Mouse (Mus musculus) limb, embryonic 15.5 days (tissue): ENCODE results near the gene C2. TPM values are rescaled to one million over a fixed set of nuclear protein-coding genes. Genes with fewer than 3 reads are reported as not detected.

ENCODE experiments used
- ATAC-seq: fragments of 200-750 bp; cut with Nextera tagmentation; 2 replicates; pipeline ENCODE4 v1.8.0; 2017; ENCODE audit warnings: low read depth, moderate TSS enrichment; ENCODE audit not compliant: insufficient number of reproducible peaks, low FRiP score, low TSS enrichment
- H3K27ac ChIP-seq: fragments of 300-500 bp; sonication (generic); 2 replicates; pipeline ENCODE4 v1.5.1; 2015; ENCODE audit warnings: moderate library complexity, mild to moderate bottlenecking, inconsistent platforms
- H3K27me3 ChIP-seq: fragments of 300-500 bp; sonication (generic); 2 replicates; pipeline ENCODE4 v1.6.1; 2015; ENCODE audit warnings: inconsistent platforms
- H3K36me3 ChIP-seq: fragments of 300-500 bp; sonication (generic); 2 replicates; pipeline ENCODE4 v1.6.1; 2015; ENCODE audit warnings: inconsistent platforms
- H3K4me1 ChIP-seq: fragments of 300-500 bp; sonication (generic); 2 replicates; pipeline ENCODE4 v1.6.1; 2015; ENCODE audit warnings: inconsistent platforms
- H3K4me2 ChIP-seq: fragments of 300-500 bp; sonication (generic); 2 replicates; pipeline ENCODE4 v1.6.1; 2015; ENCODE audit warnings: mild to moderate bottlenecking, inconsistent platforms
- H3K4me3 ChIP-seq: fragments of 300-500 bp; sonication (generic); 2 replicates; pipeline ENCODE4 v1.5.1; 2015; ENCODE audit warnings: mild to moderate bottlenecking, inconsistent platforms
- H3K9ac ChIP-seq: fragments of 300-500 bp; sonication (generic); 2 replicates; pipeline ENCODE4 v1.6.1; 2015; ENCODE audit warnings: inconsistent platforms
- H3K9me3 ChIP-seq: fragments of 300-500 bp; sonication (generic); 2 replicates; pipeline ENCODE4 v1.6.1; 2016; ENCODE audit warnings: inconsistent platforms
- WGBS: fragments of 180-500 bp; shearing (Covaris S2); methylation state at CpG from one replicate; pipeline ENCODE4 v1.1.7; 2015; 5-methylcytosine and 5-hydroxymethylcytosine counted together
- polyA plus RNA-seq: library from polyadenylated mRNA; unstranded; fragments of >200 nt; fragmentation: Nextera tagmentation; extraction: Ambion mirVana; gene quantifications from 2 replicates; pipeline ENCODE4 v1.2.1, GENCODE M21; 2015

C2 gene
- polyA plus RNA-seq, 1 experiment from 2014 or later: 5.2 TPM

GRCm38 (mm10) chr17:34865981-34866380, 32.1 kb downstream of the C2 start:
- Histone ChIP-seq H3K27ac (no peak overlapping the region), H3K27me3 (0 out of 2 replicates have a peak, but pooled peaks cover 3% of the 10 kb centered on the region), H3K4me1 (no peaks in the 10 kb centered on the region), H3K9me3 (no peaks in the 10 kb centered on the region), H3K4me2 (no peak overlapping the region), H3K4me3 (no peak overlapping the region), H3K9ac (no peak overlapping the region), H3K36me3 (no peaks in the 10 kb centered on the region)
- WGBS: 59% methylated on average over 7 of the region's 7 CpGs
- ATAC-seq: no peak

DNA sequence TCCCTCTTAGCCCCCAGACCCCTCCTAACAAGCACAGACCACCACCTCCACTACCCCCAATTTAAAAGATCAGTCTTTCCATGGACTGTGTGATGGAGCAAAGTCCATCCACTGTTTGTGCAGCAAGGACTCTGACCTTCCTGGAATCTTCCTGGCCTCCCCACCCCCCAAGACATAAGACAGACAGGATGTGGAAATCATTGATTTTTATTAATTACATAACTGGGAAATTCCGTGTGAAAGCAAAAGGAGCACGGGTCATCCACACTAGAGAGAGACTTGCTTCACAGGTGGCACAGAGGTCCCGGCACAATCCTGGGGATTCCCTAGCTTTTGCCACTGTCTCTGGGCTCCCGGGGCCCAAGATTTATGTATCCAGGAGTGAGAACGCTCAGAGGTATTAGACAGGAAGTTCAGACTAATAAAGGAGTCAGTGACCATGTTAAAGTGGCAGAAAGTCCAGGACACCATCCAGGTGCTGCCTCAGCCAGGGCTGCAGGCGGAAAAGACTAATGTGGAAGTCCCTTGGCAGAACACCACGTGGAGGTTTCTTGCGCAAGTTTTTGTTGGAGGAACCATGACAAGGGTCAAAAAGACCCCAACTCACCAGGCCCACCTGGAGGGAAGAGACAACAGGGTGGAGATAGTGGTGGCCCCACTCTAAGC, 35.5 kb downstream of the C2 start, which contains the start of gene Cfb:
Gene Cfb (minus strand): TSS at position 103 of the 666 bp plus-strand sequence.
- Histone ChIP-seq H3K36me3 (0 out of 2 replicates have a peak, but pooled peaks cover 2% of the 10 kb centered on the region), H3K9me3 (no peaks in the 10 kb centered on the region), H3K9ac (no peak within 1 kb of the TSS), H3K27ac (no peak within 1 kb of the TSS), H3K4me3 (no peak within 1 kb of the TSS), H3K27me3 (peaks cover 3% of the 10 kb centered on the region; the same call in 1 of the 2 replicates), H3K4me2 (no peak within 1 kb of the TSS), H3K4me1 (no peaks in the 10 kb centered on the region)
- 45% methylated on average over 8 of the region's 8 CpGs for WGBS
- ATAC-seq: no peak

GRCm38 (mm10) chr17:34861704-34862415, 36.2 kb downstream of the C2 start:
- Histone ChIP-seq H3K9me3 (no peaks in the 10 kb centered on the region), H3K4me1 (no peaks in the 10 kb centered on the region), H3K4me3 (no peak overlapping the region), H3K27me3 (peaks cover 3% of the 10 kb centered on the region; the same call in 1 of the 2 replicates), H3K9ac (no peak overlapping the region), H3K36me3 (peaks cover 8% of the 10 kb centered on the region), H3K4me2 (no peak overlapping the region), H3K27ac (no peak overlapping the region)
- WGBS: 64% methylated on average over 13 of the region's 13 CpGs
- ATAC-seq: no peak

- Histone ChIP-seq H3K4me3 (no peak overlapping the region), H3K4me1 (no peaks in the 10 kb centered on the region), H3K9ac (no peak overlapping the region), H3K4me2 (no peak overlapping the region), H3K36me3 (peaks cover 21% of the 10 kb centered on the region), H3K9me3 (no peaks in the 10 kb centered on the region), H3K27me3 (peaks cover 3% of the 10 kb centered on the region; the same call in 1 of the 2 replicates), H3K27ac (no peak overlapping the region)
- WGBS: 87% methylated on average over 9 of the region's 9 CpGs
- no peak for ATAC-seq
Observed at GRCm38 (mm10) chr17:34860514-34860913, 37.6 kb downstream of the C2 start.

DNA sequence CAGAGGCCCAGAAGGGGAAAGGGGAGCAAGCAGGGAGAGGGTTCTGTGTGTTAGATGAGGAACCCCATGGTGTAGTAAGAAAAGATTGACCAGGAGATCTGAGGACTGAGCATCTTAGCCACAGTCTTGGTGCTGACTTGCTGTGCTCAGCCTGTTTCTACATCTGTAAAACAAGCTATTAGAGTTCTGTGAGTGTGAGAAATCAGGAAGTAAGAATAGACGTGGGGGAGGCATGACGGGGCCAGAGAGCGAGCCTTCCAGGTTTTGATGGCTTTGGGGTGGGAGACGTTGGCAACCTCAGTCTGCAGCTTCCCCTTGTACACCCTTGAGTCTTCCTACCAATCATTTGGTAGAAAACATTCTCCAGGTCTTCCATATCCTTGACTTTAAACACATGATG, 39.4 kb downstream of the C2 start:
- WGBS: 84% methylated on average over 4 of the region's 4 CpGs
- ATAC-seq: no peak
- Histone ChIP-seq H3K4me1 (no peaks in the 10 kb centered on the region), H3K36me3 (peaks cover 40% of the 10 kb centered on the region), H3K4me2 (no peak overlapping the region), H3K27ac (no peak overlapping the region), H3K9me3 (no peaks in the 10 kb centered on the region), H3K9ac (no peak overlapping the region), H3K4me3 (no peak overlapping the region), H3K27me3 (no peaks in the 10 kb centered on the region; the same call in 1 of the 2 replicates)

DNA sequence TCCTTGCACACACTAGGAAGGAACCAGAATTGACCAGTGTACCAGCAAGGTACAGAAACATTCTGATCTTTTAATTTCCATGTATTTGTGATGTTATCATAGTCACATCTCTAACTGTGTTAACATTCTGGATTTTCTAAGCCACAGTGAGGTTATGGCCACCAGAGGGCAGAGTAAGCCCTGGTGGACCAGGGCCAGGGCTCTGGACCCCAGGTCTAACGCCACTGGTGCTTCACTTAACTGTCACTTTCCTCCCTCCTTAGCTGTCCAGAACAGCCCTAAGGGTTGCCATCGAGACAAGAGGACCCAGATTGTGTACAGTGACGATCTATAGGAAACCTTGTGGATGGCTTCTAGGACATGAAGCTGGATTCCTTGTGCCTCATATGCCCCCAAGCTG, 42.2 kb downstream of the C2 start:
- peaks cover 55% of the 10 kb centered on the region for H3K36me3 ChIP-seq
- ATAC-seq: no peak
- H3K9me3 ChIP-seq: no peaks in the 10 kb centered on the region
- H3K27me3 ChIP-seq: no peaks in the 10 kb centered on the region; the same call in 1 of the 2 replicates
- no peak overlapping the region for H3K9ac ChIP-seq
- H3K4me3 ChIP-seq: no peak overlapping the region
- H3K4me2 ChIP-seq: no peak overlapping the region
- no peak overlapping the region for H3K27ac ChIP-seq
- H3K4me1 ChIP-seq: peaks cover 11% of the 10 kb centered on the region
- 38% methylated on average over 3 of the region's 3 CpGs for WGBS

DNA sequence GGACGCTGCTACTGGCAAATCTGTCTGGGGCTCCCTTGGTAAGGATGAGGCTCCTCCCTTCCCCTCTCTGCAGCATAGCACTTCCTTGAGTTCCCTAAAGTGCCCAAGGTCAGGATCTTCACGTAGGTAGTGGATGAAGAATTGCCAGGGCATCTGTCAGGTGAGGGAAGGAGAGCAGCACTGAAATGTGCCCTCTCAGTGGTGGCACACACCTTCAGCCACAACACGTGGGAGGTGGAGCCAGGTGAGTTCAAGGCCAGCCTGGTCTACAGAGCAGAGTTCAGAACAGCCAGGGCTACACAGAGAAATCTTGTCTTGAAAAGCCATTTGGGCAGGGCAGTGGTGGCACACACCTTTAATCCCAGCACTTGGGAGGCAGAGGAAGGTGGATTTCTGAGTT, 43.3 kb downstream of the C2 start:
- Histone ChIP-seq H3K27me3 (no peaks in the 10 kb centered on the region), H3K4me1 (peaks cover 15% of the 10 kb centered on the region), H3K4me2 (no peak overlapping the region), H3K27ac (no peak overlapping the region), H3K4me3 (no peak overlapping the region), H3K9me3 (no peaks in the 10 kb centered on the region), H3K36me3 (peaks cover 55% of the 10 kb centered on the region), H3K9ac (no peak overlapping the region)
- 84% methylated on average over 3 of the region's 3 CpGs for WGBS
- ATAC-seq: no peak

DNA sequence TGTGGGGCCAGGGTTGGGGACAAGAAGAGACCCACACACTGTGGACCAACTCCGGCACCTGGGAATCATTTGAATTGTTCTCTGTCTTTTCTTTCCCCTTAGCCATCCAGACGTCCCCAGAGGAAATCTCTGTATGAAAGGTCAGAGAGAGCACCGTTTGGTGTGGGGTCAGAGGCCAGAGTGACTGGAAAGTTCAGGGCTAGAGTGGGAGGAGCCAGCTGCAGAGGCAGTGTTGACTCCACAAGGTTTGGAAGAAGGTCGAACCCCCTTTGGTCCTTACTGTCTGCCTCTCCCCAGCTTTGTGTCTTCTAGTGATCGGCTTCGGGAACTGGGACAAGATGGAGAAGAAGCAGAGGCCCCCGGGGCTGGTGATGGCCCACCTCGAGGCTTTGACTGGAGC, 44.6 kb downstream of the C2 start:
- no peaks in the 10 kb centered on the region for H3K9me3 ChIP-seq
- no peak overlapping the region for H3K27ac ChIP-seq
- 75% methylated on average over 8 of the region's 8 CpGs for WGBS
- no peaks in the 10 kb centered on the region for H3K27me3 ChIP-seq
- H3K9ac ChIP-seq: no peak overlapping the region
- ATAC-seq: no peak
- peaks cover 21% of the 10 kb centered on the region for H3K4me1 ChIP-seq
- no peak overlapping the region for H3K4me3 ChIP-seq
- H3K4me2 ChIP-seq: no peak overlapping the region
- H3K36me3 ChIP-seq: peaks cover 55% of the 10 kb centered on the region

- Histone ChIP-seq H3K4me2 (peak overlapping the region; percentile 93), H3K4me1 (peaks cover 21% of the 10 kb centered on the region), H3K4me3 (peak overlapping the region; percentile 99), H3K27me3 (no peaks in the 10 kb centered on the region), H3K27ac (peak overlapping the region; percentile 63; the same call in 1 of the 2 replicates), H3K9me3 (no peaks in the 10 kb centered on the region), H3K9ac (peak overlapping the region; percentile 95), H3K36me3 (peaks cover 61% of the 10 kb centered on the region)
- no peak; the same call in 1 of the 2 replicates for ATAC-seq
- under 1% methylated on average over 25 of the region's 25 CpGs for WGBS
Observed at GRCm38 (mm10) chr17:34850517-34851125, 47.4 kb downstream of the C2 start.

DNA sequence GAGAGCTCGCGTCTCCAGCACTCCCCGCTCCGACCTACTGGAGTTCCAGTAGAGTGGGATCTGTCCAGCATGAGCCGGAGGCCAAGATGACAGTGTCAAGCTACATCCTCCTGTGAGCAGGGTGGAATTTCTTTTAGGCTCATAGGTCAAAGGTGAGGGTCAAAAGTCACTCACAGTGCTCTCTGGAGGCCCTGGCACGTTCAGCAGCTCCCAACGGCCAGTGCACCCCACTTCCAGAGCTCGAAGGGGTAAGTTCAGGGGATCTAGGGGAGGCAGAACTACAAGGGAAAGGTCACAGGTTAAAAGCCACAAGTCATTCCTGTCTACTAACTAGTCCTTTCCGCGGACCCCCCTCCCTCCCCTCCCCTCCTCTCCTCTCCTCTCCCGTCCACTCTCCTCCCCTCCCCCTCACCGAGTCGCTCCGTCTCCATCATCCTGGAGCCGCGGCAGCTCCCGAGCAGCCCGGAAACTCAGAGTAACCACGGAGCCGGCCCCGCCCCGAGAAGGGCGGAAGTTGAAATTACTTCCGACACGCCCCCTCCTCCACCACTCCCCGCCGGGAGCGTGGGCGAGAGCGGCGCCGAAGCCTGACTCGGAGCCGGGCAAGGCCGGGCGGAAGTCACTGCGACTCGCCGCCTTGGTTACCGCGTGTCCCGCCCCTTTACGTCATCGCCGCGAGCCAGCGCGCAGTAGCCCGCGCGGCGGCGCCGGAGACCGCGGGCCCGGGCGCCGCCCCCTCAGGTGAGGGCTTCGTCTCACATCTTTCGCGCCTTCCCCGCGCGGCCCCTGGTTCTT, 48.1 kb downstream of the C2 start, which contains the start of the genes Skiv2l and Nelfe:
Gene Skiv2l (minus strand): TSS at position 489 of the 795 bp plus-strand sequence.
Gene Nelfe (plus strand): TSS at position 670 of the 795 bp plus-strand sequence.
- no peaks in the 10 kb centered on the region for H3K9me3 ChIP-seq
- WGBS: under 1% methylated on average over 58 of the region's 65 CpGs
- peak; percentile 94 for ATAC-seq
- H3K36me3 ChIP-seq: peaks cover 61% of the 10 kb centered on the region
- H3K4me2 ChIP-seq: peak within 1 kb of the TSS; percentile 93
- peak within 1 kb of the TSS; percentile 99 for H3K4me3 ChIP-seq
- H3K4me1 ChIP-seq: peaks cover 21% of the 10 kb centered on the region
- peak within 1 kb of the TSS; percentile 63; the same call in 1 of the 2 replicates for H3K27ac ChIP-seq
- peak within 1 kb of the TSS; percentile 95 for H3K9ac ChIP-seq
- H3K27me3 ChIP-seq: no peaks in the 10 kb centered on the region

- no peak overlapping the region for H3K4me3 ChIP-seq
- H3K9ac ChIP-seq: no peak overlapping the region
- H3K4me1 ChIP-seq: peaks cover 21% of the 10 kb centered on the region
- 88% methylated on average over 7 of the region's 7 CpGs for WGBS
- no peak overlapping the region for H3K27ac ChIP-seq
- H3K27me3 ChIP-seq: no peaks in the 10 kb centered on the region
- no peak for ATAC-seq
- H3K4me2 ChIP-seq: no peak overlapping the region
- peaks cover 60% of the 10 kb centered on the region for H3K36me3 ChIP-seq
- no peaks in the 10 kb centered on the region for H3K9me3 ChIP-seq
Observed at GRCm38 (mm10) chr17:34847615-34848014, 50.5 kb downstream of the C2 start.
